Mouse (Mus musculus): ENCODE measurements around the gene Ccnh. TPM values are rescaled to one million over a fixed set of nuclear protein-coding genes. Genes with fewer than 3 reads are reported as not detected.

Ccnh gene
- polyA plus RNA-seq, 1 experiment from 2014 or later = 79.9 TPM

- H3K4me3 ChIP-seq (ENCODE audit: low read depth, low read length) = no peak overlapping the region
- WGBS = 69% methylated on average over 2 of the region's 2 CpGs
- H3K9me3 ChIP-seq (ENCODE audit: control insufficient read depth, low read depth, low read length) = no peaks in the 10 kb centered on the region
- H3K4me2 ChIP-seq (replicated peaks; ENCODE audit: low read depth, low read length) = no peak overlapping the region
- no peaks in the 10 kb centered on the region for H3K4me1 ChIP-seq (ENCODE audit: control insufficient read depth, insufficient read depth, low read length)
- no peak overlapping the region for H3K27ac ChIP-seq (ENCODE audit: low read length)
- no peak for ATAC-seq (ENCODE audit: insufficient number of reproducible peaks, insufficient read depth, low FRiP score, low read depth)
- no peaks in the 10 kb centered on the region for H3K27me3 ChIP-seq (ENCODE audit: control insufficient read depth, insufficient read depth, low read length)
- peaks cover 19% of the 10 kb centered on the region for H3K36me3 ChIP-seq (ENCODE audit: control insufficient read depth, insufficient read depth, low read length)
- H3K9ac ChIP-seq (replicated peaks; ENCODE audit: low read depth, low read length) = no peak overlapping the region
Measured at GRCm38 (mm10) chr13:85207493-85207892, 18.3 kb downstream of the Ccnh start.

GRCm38 (mm10) chr13:85208656-85209055, 19.4 kb downstream of the Ccnh start:
- Histone ChIP-seq H3K4me3 (ENCODE audit: low read depth, low read length) (no peak overlapping the region), H3K4me1 (ENCODE audit: control insufficient read depth, insufficient read depth, low read length) (no peaks in the 10 kb centered on the region), H3K9ac (replicated peaks; ENCODE audit: low read depth, low read length) (no peak overlapping the region), H3K27ac (ENCODE audit: low read length) (no peak overlapping the region), H3K36me3 (ENCODE audit: control insufficient read depth, insufficient read depth, low read length) (peaks cover 19% of the 10 kb centered on the region), H3K4me2 (replicated peaks; ENCODE audit: low read depth, low read length) (no peak overlapping the region), H3K27me3 (ENCODE audit: control insufficient read depth, insufficient read depth, low read length) (no peaks in the 10 kb centered on the region), H3K9me3 (ENCODE audit: control insufficient read depth, low read depth, low read length) (no peaks in the 10 kb centered on the region)
- 96% methylated on average over 6 of the region's 6 CpGs for WGBS
- no peak for ATAC-seq (ENCODE audit: insufficient number of reproducible peaks, insufficient read depth, low FRiP score, low read depth)

- Histone ChIP-seq H3K36me3 (ENCODE audit: control insufficient read depth, insufficient read depth, low read length) (peaks cover 15% of the 10 kb centered on the region; the same call in 1 of the 2 replicates), H3K4me1 (ENCODE audit: control insufficient read depth, insufficient read depth, low read length) (no peaks in the 10 kb centered on the region), H3K4me2 (replicated peaks; ENCODE audit: low read depth, low read length) (no peak overlapping the region), H3K9ac (replicated peaks; ENCODE audit: low read depth, low read length) (no peak overlapping the region), H3K27ac (ENCODE audit: low read length) (no peak overlapping the region), H3K27me3 (ENCODE audit: control insufficient read depth, insufficient read depth, low read length) (no peaks in the 10 kb centered on the region), H3K9me3 (ENCODE audit: control insufficient read depth, low read depth, low read length) (no peaks in the 10 kb centered on the region), H3K4me3 (ENCODE audit: low read depth, low read length) (no peak overlapping the region)
- ATAC-seq (ENCODE audit: insufficient number of reproducible peaks, insufficient read depth, low FRiP score, low read depth) = no peak
- WGBS = 63% methylated on average over 1 of the region's 1 CpGs
Measured at GRCm38 (mm10) chr13:85210353-85210752, 21.1 kb downstream of the Ccnh start.

GRCm38 (mm10) chr13:85218656-85219055, 29.4 kb downstream of the Ccnh start:
- ATAC-seq (ENCODE audit: insufficient number of reproducible peaks, insufficient read depth, low FRiP score, low read depth) = no peak
- Histone ChIP-seq H3K27me3 (ENCODE audit: control insufficient read depth, insufficient read depth, low read length) (no peaks in the 10 kb centered on the region), H3K27ac (ENCODE audit: low read length) (no peak overlapping the region), H3K4me2 (replicated peaks; ENCODE audit: low read depth, low read length) (no peak overlapping the region), H3K9me3 (ENCODE audit: control insufficient read depth, low read depth, low read length) (no peaks in the 10 kb centered on the region), H3K36me3 (ENCODE audit: control insufficient read depth, insufficient read depth, low read length) (peaks cover 12% of the 10 kb centered on the region), H3K4me3 (ENCODE audit: low read depth, low read length) (no peak overlapping the region), H3K9ac (replicated peaks; ENCODE audit: low read depth, low read length) (no peak overlapping the region), H3K4me1 (ENCODE audit: control insufficient read depth, insufficient read depth, low read length) (no peaks in the 10 kb centered on the region)
- 74% methylated on average over 4 of the region's 4 CpGs for WGBS

- Histone ChIP-seq H3K36me3 (ENCODE audit: control insufficient read depth, insufficient read depth, low read length) (peaks cover 5% of the 10 kb centered on the region; the same call in 1 of the 2 replicates), H3K4me2 (replicated peaks; ENCODE audit: low read depth, low read length) (no peak overlapping the region), H3K27ac (ENCODE audit: low read length) (no peak overlapping the region), H3K27me3 (ENCODE audit: control insufficient read depth, insufficient read depth, low read length) (no peaks in the 10 kb centered on the region), H3K9ac (replicated peaks; ENCODE audit: low read depth, low read length) (no peak overlapping the region), H3K4me1 (ENCODE audit: control insufficient read depth, insufficient read depth, low read length) (no peaks in the 10 kb centered on the region), H3K4me3 (ENCODE audit: low read depth, low read length) (no peak overlapping the region), H3K9me3 (ENCODE audit: control insufficient read depth, low read depth, low read length) (no peaks in the 10 kb centered on the region)
- ATAC-seq (ENCODE audit: insufficient number of reproducible peaks, insufficient read depth, low FRiP score, low read depth) = no peak
- 89% methylated on average over 7 of the region's 7 CpGs for WGBS
Measured at GRCm38 (mm10) chr13:85238760-85239159, 49.6 kb downstream of the Ccnh start.

Other genes with a start within 250 kb of the Ccnh start
- gene Rasa1, start 99.7 kb downstream of the Ccnh start, polyA plus RNA-seq (2014; fragmentation: Nextera tagmentation; extraction: Ambion mirVana) = 65.9 and 72.5 TPM in 2 replicates